8 mouse cellular contexts compared by ENCODE assay signal in the genomic region with DNA sequence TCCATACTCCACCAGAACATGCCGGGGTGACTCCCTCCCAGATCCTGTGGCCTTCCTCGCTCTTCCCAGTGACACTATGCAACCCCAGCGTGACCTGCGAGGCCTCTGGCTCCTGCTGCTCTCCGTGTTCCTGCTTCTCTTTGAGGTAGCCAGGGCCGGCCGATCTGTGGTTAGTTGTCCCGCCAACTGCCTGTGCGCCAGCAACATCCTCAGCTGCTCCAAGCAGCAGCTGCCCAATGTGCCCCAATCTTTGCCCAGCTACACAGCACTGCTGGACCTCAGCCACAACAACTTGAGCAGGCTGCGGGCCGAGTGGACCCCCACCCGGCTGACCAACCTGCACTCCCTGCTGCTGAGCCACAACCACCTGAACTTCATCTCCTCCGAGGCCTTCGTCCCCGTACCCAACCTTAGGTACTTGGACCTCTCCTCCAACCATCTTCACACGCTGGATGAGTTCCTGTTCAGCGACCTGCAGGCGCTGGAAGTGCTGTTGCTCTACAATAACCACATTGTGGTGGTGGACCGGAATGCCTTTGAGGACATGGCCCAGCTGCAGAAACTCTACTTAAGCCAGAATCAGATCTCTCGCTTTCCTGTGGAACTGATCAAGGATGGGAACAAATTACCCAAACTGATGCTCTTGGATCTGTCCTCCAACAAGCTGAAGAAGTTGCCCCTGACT. TPM values are rescaled to one million over a fixed set of nuclear protein-coding genes. Genes with fewer than 3 reads are reported as not detected.
DNase-seq lines count a peak whose midpoint lies in the region; ATAC-seq and TF ChIP-seq lines count a peak whose summit lies in the region.

No protein-coding gene starts in this region.

- no peaks in the 10 kb centered on the region for H3K36me3 ChIP-seq in kidney, adult 2 months (ENCODE audit: control insufficient read depth, insufficient read depth, low read length)
- H3K36me3 ChIP-seq in hindbrain, embryonic 10.5 days, result peaks cover 12% of the 10 kb centered on the region
- no peaks in the 10 kb centered on the region for H3K36me3 ChIP-seq in midbrain, embryonic 11.5 days (ENCODE audit: control insufficient read depth, insufficient read depth, low read length)

- no peak overlapping the region for H3K27ac ChIP-seq in kidney, adult 2 months (ENCODE audit: insufficient read depth, low read depth, low read length)
- no peak overlapping the region for H3K27ac ChIP-seq in cortical plate, adult 2 months (ENCODE audit: insufficient read depth, low read length)
- peak overlapping the region; percentile 90; the same call in 1 of the 2 replicates for H3K27ac ChIP-seq in hindbrain, embryonic 10.5 days
- H3K27ac ChIP-seq in midbrain, embryonic 11.5 days (ENCODE audit: low read depth, low read length), result no peak overlapping the region

- H3K9me3 ChIP-seq in hindbrain, embryonic 10.5 days, result no peaks in the 10 kb centered on the region
- no peaks in the 10 kb centered on the region for H3K9me3 ChIP-seq in midbrain, embryonic 11.5 days (ENCODE audit: control insufficient read depth, low read length)

- DNase-seq in kidney, adult 2 months, result no peak
- no peak for DNase-seq in kidney, postnatal 25 days
- no peak for DNase-seq in hindbrain, embryonic 10.5 days (ENCODE audit: low spot score)
- DNase-seq in midbrain, embryonic 11.5 days (ENCODE audit: low spot score, missing footprints), result no peak
- no peak for DNase-seq in B cell, adult 2 months
- DNase-seq in testis, postnatal 14 days (ENCODE audit: low spot score), result no peak

- no peak for TF ChIP-seq CTCF in kidney, adult 2 months (conservative IDR thresholded peaks at IDR 0.05; ENCODE audit: insufficient read depth, insufficient read length, low read depth, low read length)
- TF ChIP-seq CTCF in cortical plate, adult 2 months (IDR thresholded peaks at IDR 0.05; ENCODE audit: extremely low read depth, insufficient read depth, low read length), result no peak

- no peak for TF ChIP-seq POLR2A in kidney, adult 2 months (IDR thresholded peaks at IDR 0.05; ENCODE audit: low read depth, low read length)
- TF ChIP-seq POLR2A in cortical plate, adult 2 months (IDR thresholded peaks at IDR 0.05; ENCODE audit: extremely low read depth, insufficient read depth, low read length), result no peak

- peak overlapping the region; percentile 78; the same call in 1 of the 2 replicates for H3K9ac ChIP-seq in midbrain, embryonic 11.5 days (ENCODE audit: low read length)

- H3K4me3 ChIP-seq in kidney, adult 2 months (ENCODE audit: insufficient read depth, low read depth, low read length), result peak overlapping the region; percentile 71
- peak overlapping the region; percentile 61 for H3K4me3 ChIP-seq in cortical plate, adult 2 months (ENCODE audit: insufficient read depth, low read length)
- peak overlapping the region; percentile 84 for H3K4me3 ChIP-seq in hindbrain, embryonic 10.5 days
- peak overlapping the region; percentile 74; the same call in 1 of the 2 replicates for H3K4me3 ChIP-seq in midbrain, embryonic 11.5 days (ENCODE audit: low read depth, low read length)

- ATAC-seq in midbrain, embryonic 11.5 days (ENCODE audit: low FRiP score), result no peak; the same call in 1 of the 2 replicates
- no peak for ATAC-seq in erythroblast, adult 5-6 weeks (replicated peaks; ENCODE audit: low FRiP score, poor library complexity, severe bottlenecking)

- WGBS in kidney, adult 2 months, result 79% methylated on average over 20 of the region's 20 CpGs
- WGBS in hindbrain, embryonic 10.5 days, result 57% methylated on average over 20 of the region's 20 CpGs
- 59% methylated on average over 20 of the region's 20 CpGs for WGBS in midbrain, embryonic 11.5 days

- H3K27me3 ChIP-seq in kidney, adult 2 months (replicated peaks; ENCODE audit: control insufficient read depth, insufficient read depth, low read length), result no peaks in the 10 kb centered on the region
- peaks cover 37% of the 10 kb centered on the region for H3K27me3 ChIP-seq in hindbrain, embryonic 10.5 days (ENCODE audit: insufficient read depth, poor library complexity, severe bottlenecking)
- H3K27me3 ChIP-seq in midbrain, embryonic 11.5 days (ENCODE audit: control insufficient read depth, insufficient read depth, low read length), result peaks cover 6% of the 10 kb centered on the region; the same call in 1 of the 2 replicates

- H3K4me1 ChIP-seq in kidney, adult 2 months (ENCODE audit: control insufficient read depth, insufficient read depth, low read length), result peaks cover 4% of the 10 kb centered on the region; the same call in 1 of the 2 replicates
- peaks cover 16% of the 10 kb centered on the region for H3K4me1 ChIP-seq in cortical plate, adult 2 months (ENCODE audit: control insufficient read depth, insufficient read depth, low read length)
- peaks cover 41% of the 10 kb centered on the region for H3K4me1 ChIP-seq in hindbrain, embryonic 10.5 days (replicated peaks)
- H3K4me1 ChIP-seq in midbrain, embryonic 11.5 days (ENCODE audit: control insufficient read depth, insufficient read depth, low read length), result peaks cover 11% of the 10 kb centered on the region

- peak overlapping the region; percentile 93 for H3K4me2 ChIP-seq in midbrain, embryonic 11.5 days

RNA-seq across cellular contexts. Expression of a gene that starts 1.1 kb away (rescaled TPM):
- polyA plus RNA-seq in kidney, adult 2 months (2012; rRNA removed), result 18.4 and 25.7 TPM in 2 replicates
- polyA plus RNA-seq in cortical plate, adult 2 months (2012; rRNA removed), result 43.7 and 49.2 TPM in 2 replicates
- polyA plus RNA-seq in hindbrain, embryonic 10.5 days (2016; fragmentation: Nextera tagmentation; extraction: Ambion mirVana), result 5.8 and 6.2 TPM in 2 replicates
- 4.2 and 4.3 TPM in 2 replicates for polyA plus RNA-seq in midbrain, embryonic 11.5 days (2014; fragmentation: Nextera tagmentation; extraction: Ambion mirVana)
- total RNA-seq in erythroblast, adult 5-6 weeks (2015; ENCODE audit: low replicate concordance), result not detected in 2 replicates
- 0.77 TPM in 1 of 2 replicates, not detected in the other for total RNA-seq in erythroblast, adult 5-6 weeks (2017; ENCODE audit: low replicate concordance)

RNA-seq across cellular contexts. Expression of a gene that starts 13.8 kb away (rescaled TPM):
- 7.0 and 7.1 TPM in 2 replicates for polyA plus RNA-seq in kidney, adult 2 months (2012; rRNA removed)
- polyA plus RNA-seq in cortical plate, adult 2 months (2012; rRNA removed), result 15.0 and 16.9 TPM in 2 replicates
- polyA plus RNA-seq in hindbrain, embryonic 10.5 days (2016; fragmentation: Nextera tagmentation; extraction: Ambion mirVana), result 5.2 TPM in 2 replicates
- polyA plus RNA-seq in midbrain, embryonic 11.5 days (2014; fragmentation: Nextera tagmentation; extraction: Ambion mirVana), result 2.3 and 3.0 TPM in 2 replicates
- 0.63 and 1.3 TPM in 2 replicates for total RNA-seq in erythroblast, adult 5-6 weeks (2015; ENCODE audit: low replicate concordance)
- total RNA-seq in erythroblast, adult 5-6 weeks (2017; ENCODE audit: low replicate concordance), result 1.1 and 1.7 TPM in 2 replicates

RNA-seq across cellular contexts. Expression of a gene that starts 23.5 kb away (rescaled TPM):
- polyA plus RNA-seq in kidney, adult 2 months (2012; rRNA removed), result 23.1 and 29.3 TPM in 2 replicates
- 36.5 and 43.0 TPM in 2 replicates for polyA plus RNA-seq in cortical plate, adult 2 months (2012; rRNA removed)
- 24.2 and 26.8 TPM in 2 replicates for polyA plus RNA-seq in hindbrain, embryonic 10.5 days (2016; fragmentation: Nextera tagmentation; extraction: Ambion mirVana)
- 16.9 and 18.3 TPM in 2 replicates for polyA plus RNA-seq in midbrain, embryonic 11.5 days (2014; fragmentation: Nextera tagmentation; extraction: Ambion mirVana)
- total RNA-seq in erythroblast, adult 5-6 weeks (2015; ENCODE audit: low replicate concordance), result 0.58 and 0.84 TPM in 2 replicates
- 0.56 and 1.4 TPM in 2 replicates for total RNA-seq in erythroblast, adult 5-6 weeks (2017; ENCODE audit: low replicate concordance)

RNA-seq across cellular contexts. Expression of a gene that starts 32.6 kb away (rescaled TPM):
- polyA plus RNA-seq in kidney, adult 2 months (2012; rRNA removed), result not detected in 2 replicates
- 12.3 and 13.2 TPM in 2 replicates for polyA plus RNA-seq in cortical plate, adult 2 months (2012; rRNA removed)
- polyA plus RNA-seq in hindbrain, embryonic 10.5 days (2016; fragmentation: Nextera tagmentation; extraction: Ambion mirVana), result 0.95 and 1.4 TPM in 2 replicates
- 0.19 and 0.40 TPM in 2 replicates for polyA plus RNA-seq in midbrain, embryonic 11.5 days (2014; fragmentation: Nextera tagmentation; extraction: Ambion mirVana)
- not detected in 2 replicates for total RNA-seq in erythroblast, adult 5-6 weeks (2015; ENCODE audit: low replicate concordance)
- total RNA-seq in erythroblast, adult 5-6 weeks (2017; ENCODE audit: low replicate concordance), result not detected in 2 replicates

RNA-seq across cellular contexts. Expression of a gene that starts 39.2 kb away (rescaled TPM):
- polyA plus RNA-seq in kidney, adult 2 months (2012; rRNA removed), result 37.7 and 38.7 TPM in 2 replicates
- 2.1 and 2.7 TPM in 2 replicates for polyA plus RNA-seq in cortical plate, adult 2 months (2012; rRNA removed)
- 1.0 TPM in 2 replicates for polyA plus RNA-seq in hindbrain, embryonic 10.5 days (2016; fragmentation: Nextera tagmentation; extraction: Ambion mirVana)
- 0.93 and 1.3 TPM in 2 replicates for polyA plus RNA-seq in midbrain, embryonic 11.5 days (2014; fragmentation: Nextera tagmentation; extraction: Ambion mirVana)
- total RNA-seq in erythroblast, adult 5-6 weeks (2015; ENCODE audit: low replicate concordance), result not detected in 2 replicates
- not detected in 2 replicates for total RNA-seq in erythroblast, adult 5-6 weeks (2017; ENCODE audit: low replicate concordance)
